Mouse (Mus musculus) R1 (cell line): ENCODE results near the gene R3hdm2.

ENCODE experiments used
- DNase-seq: peaks from one replicate; pipeline ENCODE4 v3.0.0-alpha.2; 2018; ENCODE audit warnings: low read depth, low spot score

The R3hdm2 gene

GRCm38 (mm10) chr10:127542084-127542483 is 162.0 kb downstream of the R3hdm2 start:
- no peak for DNase-seq

- no peak for DNase-seq
These were observed 162.6 kb downstream of the R3hdm2 start for GRCm38 (mm10) chr10:127542720-127543119.

GRCm38 (mm10) chr10:127543916-127544315 is 163.8 kb downstream of the R3hdm2 start:
- DNase-seq: no peak

GRCm38 (mm10) chr10:127544375-127544774 is 164.2 kb downstream of the R3hdm2 start:
- no peak for DNase-seq

GRCm38 (mm10) chr10:127546505-127546904 is 166.4 kb downstream of the R3hdm2 start:
- no peak for DNase-seq

GRCm38 (mm10) chr10:127548236-127548635 is 168.1 kb downstream of the R3hdm2 start:
- DNase-seq: no peak
